Mouse (Mus musculus): ENCODE measurements around the gene Pstpip1.

Gene Pstpip1

GRCm38 (mm10) chr9:56089778-56090520 lies at the start of gene Pstpip1:
TSS of gene Pstpip1 (plus strand) at chr9:56089962.
- DNase-seq (ENCODE audit: extremely low spot score, low read depth, low spot score) = no peak

- peak; percentile 57 for DNase-seq (ENCODE audit: extremely low spot score, low read depth, low spot score)
Measured at GRCm38 (mm10) chr9:56041372-56042180, 48.2 kb upstream of the Pstpip1 start, which contains the start of gene Rcn2. TSS of gene Rcn2 (plus strand) at chr9:56041845.

GRCm38 (mm10) chr9:56042181-56042621 lies 47.6 kb upstream of the Pstpip1 start:
- peak; percentile 46 for DNase-seq (ENCODE audit: extremely low spot score, low read depth, low spot score)

GRCm38 (mm10) chr9:56053796-56054195 lies 36.0 kb upstream of the Pstpip1 start:
- no peak for DNase-seq (ENCODE audit: extremely low spot score, low read depth, low spot score)

GRCm38 (mm10) chr9:56056147-56056546 lies 33.6 kb upstream of the Pstpip1 start:
- DNase-seq (ENCODE audit: extremely low spot score, low read depth, low spot score) = no peak

GRCm38 (mm10) chr9:56062336-56062735 lies 27.4 kb upstream of the Pstpip1 start:
- no peak for DNase-seq (ENCODE audit: extremely low spot score, low read depth, low spot score)

- no peak for DNase-seq (ENCODE audit: extremely low spot score, low read depth, low spot score)
Measured at GRCm38 (mm10) chr9:56065011-56065410, 24.8 kb upstream of the Pstpip1 start.

- DNase-seq (ENCODE audit: extremely low spot score, low read depth, low spot score) = no peak
Measured at GRCm38 (mm10) chr9:56067964-56068363, 21.8 kb upstream of the Pstpip1 start.

- no peak for DNase-seq (ENCODE audit: extremely low spot score, low read depth, low spot score)
Measured at GRCm38 (mm10) chr9:56068630-56069029, 21.1 kb upstream of the Pstpip1 start.

- no peak for DNase-seq (ENCODE audit: extremely low spot score, low read depth, low spot score)
Measured at GRCm38 (mm10) chr9:56072861-56073260, 16.9 kb upstream of the Pstpip1 start.

GRCm38 (mm10) chr9:56074863-56075262 lies 14.9 kb upstream of the Pstpip1 start:
- DNase-seq (ENCODE audit: extremely low spot score, low read depth, low spot score) = no peak

- DNase-seq (ENCODE audit: extremely low spot score, low read depth, low spot score) = peak; percentile 77
Measured at GRCm38 (mm10) chr9:56075264-56075663, 14.5 kb upstream of the Pstpip1 start.

- DNase-seq (ENCODE audit: extremely low spot score, low read depth, low spot score) = no peak
Measured at GRCm38 (mm10) chr9:56075901-56076620, 13.7 kb upstream of the Pstpip1 start.

- DNase-seq (ENCODE audit: extremely low spot score, low read depth, low spot score) = no peak
Measured at GRCm38 (mm10) chr9:56079587-56079986, 10.2 kb upstream of the Pstpip1 start.

- no peak for DNase-seq (ENCODE audit: extremely low spot score, low read depth, low spot score)
Measured at GRCm38 (mm10) chr9:56086524-56086923, 3.2 kb upstream of the Pstpip1 start.

- DNase-seq (ENCODE audit: extremely low spot score, low read depth, low spot score) = no peak
Measured at GRCm38 (mm10) chr9:56090546-56091225, 924 bp downstream of the Pstpip1 start.

GRCm38 (mm10) chr9:56092102-56092501 lies 2.3 kb downstream of the Pstpip1 start:
- DNase-seq (ENCODE audit: extremely low spot score, low read depth, low spot score) = no peak

- no peak for DNase-seq (ENCODE audit: extremely low spot score, low read depth, low spot score)
Measured at GRCm38 (mm10) chr9:56097584-56098298, 8.0 kb downstream of the Pstpip1 start.

GRCm38 (mm10) chr9:56100041-56100522 lies 10.3 kb downstream of the Pstpip1 start:
- DNase-seq (ENCODE audit: extremely low spot score, low read depth, low spot score) = no peak

- DNase-seq (ENCODE audit: extremely low spot score, low read depth, low spot score) = no peak
Measured at GRCm38 (mm10) chr9:56101022-56101421, 11.3 kb downstream of the Pstpip1 start.

Measured in hindlimb bud, embryonic 11.5 days (tissue).